Mouse (Mus musculus): Measurements from ENCODE around the gene Pik3r2.

Pik3r2 gene

GRCm38 (mm10) chr8:70742981-70743655 lies 33.4 kb downstream of the Pik3r2 start:
- no peak for DNase-seq (ENCODE audit: low read depth, low spot score)

- DNase-seq (ENCODE audit: low read depth, low spot score), result no peak
Measured at GRCm38 (mm10) chr8:70742176-70742575, 34.3 kb downstream of the Pik3r2 start.

- no peak for DNase-seq (ENCODE audit: low read depth, low spot score)
Measured at GRCm38 (mm10) chr8:70741661-70742060, 34.9 kb downstream of the Pik3r2 start.

DNA sequence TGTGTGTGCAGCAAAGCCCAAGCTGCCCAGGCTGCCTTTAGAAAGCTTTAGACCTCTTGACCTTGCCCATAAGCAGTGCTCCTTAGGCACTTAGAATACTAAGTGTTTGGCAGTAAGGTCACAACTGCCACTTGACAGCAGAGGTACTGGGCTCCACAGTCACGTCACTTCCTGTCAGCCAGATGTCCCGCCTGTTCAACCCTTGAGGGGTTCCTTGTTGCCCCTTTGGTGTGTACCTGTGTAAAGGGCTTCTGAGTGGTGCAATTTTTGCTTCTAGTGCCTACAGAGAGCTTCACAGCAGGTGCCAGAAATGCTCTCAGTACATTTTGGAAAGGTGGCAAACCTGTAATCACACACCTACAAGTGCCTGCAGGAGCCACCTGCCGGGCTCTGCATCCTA lies 38.3 kb downstream of the Pik3r2 start:
- DNase-seq (ENCODE audit: low read depth, low spot score), result no peak

DNA sequence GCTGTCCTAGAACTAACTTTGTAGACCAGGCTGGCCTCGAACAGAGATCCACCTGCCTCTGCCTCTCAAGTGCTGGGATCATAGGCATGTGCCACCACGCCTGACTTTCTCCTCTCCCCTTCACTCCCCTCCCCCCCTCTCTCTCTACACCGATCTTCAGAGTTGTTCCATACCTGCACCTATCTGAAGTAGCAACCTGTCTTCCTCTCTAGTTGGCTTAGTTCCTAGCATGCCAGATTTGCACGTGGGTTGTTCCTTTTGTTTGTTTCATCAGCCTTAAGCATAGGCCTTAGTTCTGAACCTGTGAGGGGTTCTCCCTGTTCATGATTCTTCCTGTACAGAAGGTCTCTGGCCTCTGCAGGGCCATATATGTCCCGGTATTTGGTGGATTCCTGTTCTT lies 38.8 kb downstream of the Pik3r2 start:
- DNase-seq (ENCODE audit: low read depth, low spot score), result no peak

DNA sequence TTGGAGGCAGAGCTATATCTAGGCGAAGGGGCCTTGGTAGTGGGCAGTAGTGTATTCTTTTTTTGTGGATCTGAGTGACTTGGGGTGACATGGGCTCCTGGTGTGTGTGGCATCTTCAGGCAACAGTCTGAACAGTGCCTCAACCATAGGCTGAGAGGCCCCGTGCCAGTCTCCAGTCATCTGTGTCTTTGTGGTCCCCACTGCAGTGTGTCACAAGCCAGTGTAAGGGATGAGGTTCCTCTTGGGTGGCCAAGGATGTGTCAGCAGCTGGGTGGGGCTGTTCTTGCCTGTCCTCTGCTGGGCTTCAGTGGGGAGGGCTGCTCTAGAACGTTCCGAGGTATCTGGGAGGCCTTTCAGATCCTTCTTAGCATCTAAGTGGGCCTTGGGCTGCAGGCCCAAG lies 45.6 kb downstream of the Pik3r2 start:
- no peak for DNase-seq (ENCODE audit: low read depth, low spot score)

DNA sequence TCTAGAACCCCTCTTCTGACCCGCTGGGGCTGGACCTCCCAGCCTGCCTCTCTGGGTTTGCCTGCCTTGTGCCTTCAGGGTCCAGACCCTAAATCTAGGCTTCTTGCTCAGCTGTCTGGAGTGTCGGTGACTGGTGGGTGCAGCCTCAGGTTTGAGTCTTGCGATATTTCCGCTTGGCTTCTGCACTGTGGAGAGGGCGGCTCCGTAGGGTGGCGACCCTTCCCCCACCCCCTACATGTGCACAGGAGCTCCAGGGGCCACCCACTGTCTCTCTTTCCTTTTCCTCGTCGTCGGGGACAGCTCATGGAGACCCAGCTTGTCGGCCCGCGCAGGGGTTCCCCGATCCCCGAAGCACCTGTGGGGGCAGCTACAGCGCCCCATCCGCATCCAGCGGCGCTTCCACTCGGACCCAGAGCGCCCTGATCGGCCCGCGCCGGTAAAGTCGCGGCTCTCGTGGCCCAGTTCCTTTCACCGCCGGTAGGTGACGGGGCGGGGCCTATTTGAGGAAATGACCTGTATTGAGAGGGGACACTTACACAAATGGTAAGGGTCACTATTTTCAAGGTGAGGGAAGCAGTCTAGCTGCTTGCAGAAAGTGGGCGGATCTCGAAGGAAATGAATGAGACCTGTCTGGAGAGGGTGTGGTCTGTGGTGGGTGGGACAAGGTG lies 46.6 kb downstream of the Pik3r2 start:
- no peak for DNase-seq (ENCODE audit: low read depth, low spot score)

DNA sequence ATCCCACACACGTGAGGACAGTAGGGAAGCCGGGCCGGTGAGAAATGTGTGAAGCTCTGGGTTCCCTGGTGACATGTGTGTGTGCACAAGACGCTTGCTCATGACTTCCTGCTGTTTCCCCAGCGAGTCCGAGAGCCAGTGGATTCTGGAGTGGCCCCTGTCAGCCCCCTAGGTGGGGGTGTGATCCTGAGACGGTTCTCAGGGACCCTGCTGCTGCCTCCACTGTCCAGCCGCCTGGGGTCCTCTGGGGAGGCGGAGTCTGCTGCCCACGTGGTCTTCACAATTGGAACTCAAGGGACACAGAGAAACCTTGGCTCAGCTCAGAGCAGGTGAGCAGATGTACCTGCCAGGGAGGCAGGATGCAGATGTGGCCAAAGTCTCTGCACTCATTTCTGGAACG lies 49.8 kb downstream of the Pik3r2 start:
- DNase-seq (ENCODE audit: low read depth, low spot score), result no peak

DNA sequence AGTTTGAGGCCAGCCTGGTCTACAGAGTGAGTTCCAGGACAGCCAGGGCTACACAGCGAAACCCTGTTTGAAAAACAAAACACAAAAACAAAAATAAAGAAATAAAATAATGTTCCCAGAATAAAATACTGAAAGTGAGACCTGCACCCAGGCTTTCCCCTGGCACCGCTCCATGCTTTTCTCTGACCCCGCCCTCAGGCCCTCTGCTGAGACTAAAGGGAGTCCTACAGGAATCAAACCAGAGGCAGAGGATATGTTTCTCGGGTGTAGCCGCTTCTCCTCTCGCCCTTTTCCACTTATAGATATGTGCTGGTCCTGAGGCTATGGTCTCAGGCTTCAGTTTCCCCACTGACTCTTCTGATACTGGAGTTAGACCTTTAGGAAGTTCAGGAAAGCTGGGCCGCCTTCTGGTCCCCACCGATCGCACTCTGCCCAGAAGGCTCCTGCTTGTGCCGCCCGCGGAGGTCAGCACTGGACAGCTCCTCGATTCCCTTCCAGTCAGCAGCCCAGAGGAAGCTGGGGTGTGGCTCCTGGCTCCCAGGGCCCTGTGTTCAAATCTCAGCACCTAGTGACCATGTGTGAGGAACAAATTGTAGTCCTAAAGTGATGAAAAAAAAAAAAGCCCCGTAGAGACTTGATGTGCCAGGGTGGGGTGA lies 50.6 kb downstream of the Pik3r2 start:
- DNase-seq (ENCODE audit: low read depth, low spot score), result no peak

DNA sequence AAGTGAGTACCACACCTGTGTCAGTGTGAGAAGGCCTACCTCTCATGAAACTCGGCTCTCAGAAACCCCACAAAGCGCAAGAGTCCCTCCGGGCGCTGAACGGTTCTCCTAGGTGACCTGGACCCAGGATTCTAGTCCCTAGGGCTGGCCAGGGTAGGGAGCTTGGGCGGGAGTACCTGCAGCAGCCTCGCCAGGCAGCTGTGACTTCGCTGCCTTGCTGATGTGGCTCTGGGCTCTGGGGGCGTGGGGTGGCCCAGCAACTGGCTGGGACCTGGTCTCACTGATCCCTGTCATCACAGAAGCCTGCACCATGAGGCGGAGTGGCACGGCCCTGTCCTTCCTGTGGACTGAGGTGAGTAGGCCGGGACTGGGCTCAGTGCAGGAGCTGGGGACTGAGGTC lies 52.3 kb downstream of the Pik3r2 start:
- no peak for DNase-seq (ENCODE audit: low read depth, low spot score)

DNA sequence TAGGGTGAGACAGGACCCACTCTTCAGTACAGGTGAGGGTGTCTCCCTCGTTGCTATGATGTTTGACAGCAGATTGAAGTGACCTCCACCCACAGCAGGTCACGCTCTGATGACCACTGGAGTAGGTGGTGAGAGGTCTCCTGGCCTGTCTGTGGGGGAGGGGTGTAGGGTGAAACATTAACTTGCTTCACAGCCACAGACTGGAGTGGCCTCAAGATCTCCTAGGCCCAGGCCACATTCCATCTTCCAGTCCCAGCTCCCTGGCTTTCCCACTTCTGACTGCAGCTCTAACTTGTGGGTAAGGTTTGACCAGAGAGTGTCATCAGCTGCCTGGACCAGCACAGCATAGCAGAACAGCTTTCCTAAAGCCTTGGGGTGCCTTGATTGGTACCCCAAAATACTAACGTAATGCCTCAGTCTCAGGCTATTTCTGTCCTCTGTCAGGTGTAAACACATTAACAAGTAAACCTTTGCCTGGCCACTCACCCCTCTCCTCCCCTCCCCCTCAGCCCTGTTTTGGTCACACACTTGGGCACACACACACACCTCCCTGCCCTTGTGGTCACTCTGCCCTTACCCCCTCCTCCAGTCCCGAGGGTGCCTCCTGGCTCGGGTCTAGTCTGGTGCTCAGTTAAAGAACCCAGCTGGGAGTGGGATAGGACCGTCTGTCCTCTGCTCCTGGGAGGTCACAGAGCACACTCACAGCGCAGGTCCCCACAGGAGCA lies 52.9 kb downstream of the Pik3r2 start, which contains the start of gene Pde4c:
Pde4c (plus strand) TSS at position 235 of the 725 bp plus-strand sequence.
- no peak for DNase-seq (ENCODE audit: low read depth, low spot score)

DNA sequence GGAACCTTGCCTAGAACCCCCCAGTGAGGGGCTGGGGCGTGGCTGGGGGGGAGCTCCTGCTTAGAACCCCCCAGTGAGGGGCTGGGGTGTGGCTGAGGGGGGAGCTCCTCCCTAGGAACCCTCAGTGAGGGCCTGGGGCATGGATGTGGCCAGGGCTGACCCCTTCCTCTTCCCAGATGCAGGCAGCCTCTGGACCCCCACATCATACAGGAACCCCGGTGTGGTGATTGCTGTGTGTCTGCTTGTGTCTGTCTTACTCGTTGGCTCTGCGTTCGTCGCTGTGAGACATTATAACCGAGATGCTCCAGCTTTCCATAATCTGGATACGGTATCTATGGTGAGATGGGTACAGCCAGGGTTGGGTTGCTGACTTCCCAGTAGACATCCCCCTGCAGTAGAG lies 54.9 kb downstream of the Pik3r2 start:
- no peak for DNase-seq (ENCODE audit: low read depth, low spot score)

DNA sequence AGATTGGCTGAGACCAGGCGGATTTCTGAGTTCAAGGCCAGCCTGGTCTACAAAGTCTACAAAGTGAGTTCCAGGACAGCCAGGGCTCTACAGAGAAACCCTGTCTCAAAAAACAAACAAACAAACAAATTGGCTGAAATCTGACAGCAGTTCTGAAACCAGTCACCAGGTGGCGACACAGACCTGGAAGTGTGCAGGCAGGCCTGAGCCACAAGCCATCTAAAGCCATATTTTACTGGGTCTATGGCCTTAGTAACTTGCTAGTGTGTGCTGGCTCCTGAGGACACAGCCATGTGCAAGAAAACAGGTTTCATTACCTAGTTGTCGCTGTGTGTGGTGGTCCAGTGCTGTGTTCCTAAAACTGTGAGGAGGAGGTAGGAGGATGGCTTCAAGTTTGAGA lies 55.8 kb downstream of the Pik3r2 start:
- peak; percentile 71 for DNase-seq (ENCODE audit: low read depth, low spot score)

DNA sequence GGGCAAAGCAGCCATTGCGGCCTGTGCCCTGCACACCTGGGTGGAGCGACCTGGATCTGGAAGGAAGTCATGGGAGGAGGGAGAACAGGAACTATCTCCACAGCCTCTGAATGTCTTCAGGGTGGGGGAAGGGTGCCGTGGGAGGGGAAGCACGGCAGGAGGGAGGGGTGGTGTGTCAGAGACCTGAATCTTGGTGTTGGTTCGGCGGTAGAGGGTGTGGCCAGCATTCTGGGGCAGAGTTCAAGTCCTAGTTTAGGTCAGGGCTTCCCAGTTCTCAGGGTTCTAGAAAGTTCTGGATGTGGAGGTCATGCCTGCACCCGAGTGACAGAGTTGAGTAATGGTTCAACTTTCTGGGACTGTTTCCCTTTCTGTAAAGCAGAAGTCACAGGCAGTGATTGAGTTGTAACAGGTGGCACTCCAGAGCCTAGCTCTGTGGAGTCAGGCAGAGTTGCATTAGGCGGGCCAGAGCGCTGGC lies 56.7 kb downstream of the Pik3r2 start:
- DNase-seq (ENCODE audit: low read depth, low spot score), result no peak

DNA sequence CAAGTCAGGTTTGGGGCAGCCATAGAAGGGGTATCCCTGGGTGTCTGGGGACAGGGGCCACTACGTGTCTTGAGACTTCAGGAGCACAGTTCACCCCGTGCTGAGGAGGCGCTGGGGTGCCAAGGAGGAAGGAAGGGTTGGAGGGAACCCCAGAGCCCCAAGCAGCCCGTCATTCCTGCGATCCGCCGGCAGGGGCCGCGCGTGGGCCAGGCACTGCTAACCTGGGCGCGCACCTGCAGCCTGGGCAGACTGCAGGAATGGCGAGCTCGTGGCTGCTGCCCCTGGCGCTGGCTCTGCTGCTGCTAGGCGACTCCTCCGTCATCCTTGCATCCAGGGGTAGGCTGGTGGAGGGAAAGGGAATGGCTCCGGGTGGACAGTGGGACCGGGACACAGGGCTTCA lies 58.2 kb downstream of the Pik3r2 start, which contains the start of gene Gm3336:
Gm3336 (plus strand) TSS at position 247 of the 400 bp plus-strand sequence.
- DNase-seq (ENCODE audit: low read depth, low spot score), result no peak

All from skeletal muscle tissue, adult 2 months (tissue).